Mouse (Mus musculus): ENCODE measurements around the gene Poldip3. TPM values are rescaled to one million over a fixed set of nuclear protein-coding genes. Genes with fewer than 3 reads are reported as not detected.
A peak's percentile ranks its signal among the peaks of the same experiment; 100 is the strongest.

The Poldip3 gene
- polyA plus RNA-seq, 1 experiment, result 55.8 TPM

GRCm38 (mm10) chr15:83093687-83094086, 55.5 kb downstream of the Poldip3 start:
- DNase-seq (ENCODE audit: low read depth, low spot score), result no peak
- 76% methylated on average over 2 of the region's 2 CpGs for WGBS

- peak; percentile 80 for DNase-seq (ENCODE audit: low read depth, low spot score)
- WGBS, result 14% methylated on average over 3 of the region's 3 CpGs
Measured at GRCm38 (mm10) chr15:83090874-83091273, 58.3 kb downstream of the Poldip3 start.

DNA sequence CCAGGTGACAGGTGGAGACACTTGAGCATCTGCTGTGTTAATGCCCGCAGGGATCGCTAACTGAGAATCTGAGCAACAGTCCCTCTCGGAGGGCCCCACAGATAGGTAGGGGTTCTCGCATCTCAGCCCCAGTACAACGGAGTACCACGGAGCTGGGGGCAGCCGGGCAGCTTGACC, 59.9 kb downstream of the Poldip3 start, which contains the start of gene Serhl:
Gene Serhl (plus strand): TSS at position 78 of the 177 bp plus-strand sequence.
- 62% methylated on average over 7 of the region's 7 CpGs for WGBS
- DNase-seq (ENCODE audit: low read depth, low spot score), result no peak

DNA sequence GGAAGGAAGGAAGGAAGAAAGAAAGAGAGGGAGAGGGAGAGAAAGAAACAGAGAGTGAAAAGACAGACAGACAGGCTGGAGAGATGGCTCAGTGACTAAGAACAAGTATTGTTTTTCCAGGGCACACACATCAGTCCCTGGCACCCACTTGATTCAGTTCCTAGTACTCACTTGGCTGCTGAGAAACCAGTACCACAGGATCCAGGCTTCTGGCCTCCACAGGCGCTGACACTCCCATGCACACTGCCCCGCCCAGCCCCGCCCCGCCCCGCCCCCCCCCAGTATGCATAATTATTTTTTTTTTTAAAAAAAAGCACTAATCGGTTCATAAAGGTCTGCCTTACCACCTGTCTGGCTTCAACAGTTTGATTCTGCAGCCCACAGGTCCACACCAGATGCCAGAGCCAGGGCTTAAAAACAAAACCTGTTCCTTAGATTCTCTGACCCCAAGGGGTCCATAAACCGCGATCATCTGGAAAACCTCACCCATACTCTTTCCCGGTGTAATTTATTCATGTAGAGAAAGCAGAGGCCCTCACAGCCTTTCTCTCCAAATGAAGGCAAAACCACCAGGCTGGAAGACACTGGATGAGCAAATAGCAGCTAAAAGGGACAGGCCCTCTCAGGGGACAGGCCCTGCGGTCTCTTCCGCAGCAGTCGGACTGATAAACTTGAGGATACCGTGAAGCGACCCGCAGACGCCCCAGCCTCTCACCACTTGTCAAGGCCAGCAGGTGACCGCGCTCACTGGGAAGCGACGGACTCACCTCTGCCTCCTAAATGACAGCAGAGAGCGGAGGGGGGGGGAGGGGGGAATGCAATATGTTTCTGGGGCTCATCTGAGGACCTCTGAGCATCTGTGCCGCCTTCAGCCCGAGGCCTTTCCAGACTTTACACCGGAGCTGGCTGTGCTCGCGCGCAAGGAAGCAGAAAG, 60.4 kb downstream of the Poldip3 start:
- no peak for DNase-seq (ENCODE audit: low read depth, low spot score)
- WGBS, result 40% methylated on average over 27 of the region's 27 CpGs

DNA sequence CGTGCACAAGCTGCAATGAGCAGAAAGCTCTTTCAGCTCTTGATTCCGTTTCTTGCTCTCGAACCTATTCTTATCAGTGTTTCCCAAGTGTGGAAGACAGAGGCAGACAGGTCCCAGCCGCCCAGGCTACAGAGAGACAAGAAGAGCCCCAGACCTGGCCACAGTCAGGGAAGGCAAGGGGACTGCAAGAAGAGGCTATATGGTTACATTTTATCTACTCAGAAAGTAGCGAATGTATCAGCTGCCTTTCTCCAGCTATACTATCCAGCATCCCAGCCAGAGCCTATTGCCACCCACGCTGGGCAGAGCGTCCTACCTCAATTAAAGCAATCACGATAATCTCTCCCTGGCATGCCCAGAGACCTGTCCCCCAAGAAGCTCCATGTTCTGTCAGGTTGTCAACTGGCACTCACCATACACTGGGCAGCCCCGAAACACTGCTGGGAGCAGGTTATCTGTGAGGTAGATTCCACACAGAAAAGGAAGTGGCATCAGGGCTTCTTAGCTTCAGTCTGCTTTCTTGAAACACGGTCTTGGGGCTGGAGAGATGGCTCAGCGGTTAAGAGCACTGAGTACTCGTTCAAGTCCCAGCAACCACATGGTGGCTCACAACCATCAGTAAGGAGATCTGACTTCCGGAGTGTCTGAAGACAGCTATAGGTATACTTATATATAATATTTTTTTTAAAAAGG, 62.4 kb downstream of the Poldip3 start:
- WGBS, result 88% methylated on average over 13 of the region's 13 CpGs
- DNase-seq (ENCODE audit: low read depth, low spot score), result no peak

DNA sequence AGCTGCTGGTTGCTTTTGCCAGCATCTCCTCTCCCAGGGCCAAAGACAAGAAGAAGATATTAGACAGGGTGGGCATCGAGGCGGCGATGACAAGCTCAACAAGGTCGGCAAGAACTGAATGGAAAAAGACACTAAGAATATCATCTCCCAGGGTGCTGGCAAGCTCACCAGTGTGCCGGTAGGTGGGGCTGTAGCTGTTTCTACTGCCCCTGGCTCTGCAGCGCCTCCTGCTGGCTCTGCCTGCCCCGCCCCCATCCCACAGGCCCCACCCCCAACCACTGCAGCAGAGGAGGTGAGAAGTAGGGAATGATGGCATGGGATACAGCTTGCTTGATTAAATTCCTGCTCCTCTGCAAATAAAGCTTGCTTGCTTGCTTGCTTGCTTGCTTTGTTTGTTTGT, 63.3 kb downstream of the Poldip3 start:
- WGBS, result 31% methylated on average over 7 of the region's 7 CpGs
- no peak for DNase-seq (ENCODE audit: low read depth, low spot score)

DNA sequence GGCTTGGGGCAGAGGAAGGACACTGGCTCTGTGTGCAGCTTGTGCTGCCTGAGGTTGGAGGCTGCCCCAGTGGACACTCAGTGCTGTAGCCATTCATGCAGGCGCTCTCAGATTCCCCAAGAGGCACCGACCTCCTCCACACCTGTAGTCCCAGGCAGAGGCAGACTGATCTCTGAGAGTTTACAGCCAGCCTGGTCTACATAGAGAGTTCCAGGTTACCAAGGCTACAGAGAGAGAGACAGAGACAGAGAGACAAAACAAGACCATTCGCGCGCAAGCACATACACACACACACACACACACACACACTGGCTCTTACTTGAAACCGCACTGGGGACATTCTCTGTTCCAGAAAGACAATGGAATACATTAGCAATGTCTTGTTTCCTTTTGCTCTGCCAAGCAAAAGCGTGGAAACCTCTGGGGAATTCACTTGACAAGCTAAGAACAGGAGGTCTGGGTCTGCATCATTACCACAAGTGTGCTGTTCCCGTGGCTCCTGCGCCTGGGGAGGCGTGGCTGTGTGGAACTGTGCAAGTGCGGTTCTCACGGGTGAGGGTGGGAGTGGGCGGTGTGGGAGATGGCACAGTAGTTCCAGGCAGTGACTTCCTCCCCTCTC, 65.1 kb downstream of the Poldip3 start:
- DNase-seq (ENCODE audit: low read depth, low spot score), result no peak
- WGBS, result 63% methylated on average over 13 of the region's 13 CpGs

GRCm38 (mm10) chr15:83083530-83083929, 65.7 kb downstream of the Poldip3 start:
- 79% methylated on average over 5 of the region's 5 CpGs for WGBS
- no peak for DNase-seq (ENCODE audit: low read depth, low spot score)

Other genes with a start within 250 kb of the Poldip3 start
- 9.1 and 14.8 TPM in 2 replicates for gene Tcf20, start 161.5 kb downstream of the Poldip3 start, polyA plus RNA-seq (2012; rRNA removed)
- 3.5 and 4.2 TPM in 2 replicates for gene Nfam1, start 116.1 kb downstream of the Poldip3 start, polyA plus RNA-seq (2012; rRNA removed)
- gene Serhl, start 59.9 kb downstream of the Poldip3 start, polyA plus RNA-seq (2012; rRNA removed), result 118 and 174 TPM in 2 replicates
- gene Rrp7a, start 26.6 kb downstream of the Poldip3 start, polyA plus RNA-seq (2012; rRNA removed), result 109 and 111 TPM in 2 replicates
- gene Cyb5r3, start 23.2 kb upstream of the Poldip3 start, polyA plus RNA-seq (2012; rRNA removed), result 101 and 218 TPM in 2 replicates
- 20.7 and 23.0 TPM in 2 replicates for gene A4galt, start 102.4 kb upstream of the Poldip3 start, polyA plus RNA-seq (2012; rRNA removed)
- 74.4 and 88.5 TPM in 2 replicates for gene Arfgap3, start 200.9 kb upstream of the Poldip3 start, polyA plus RNA-seq (2012; rRNA removed)

Measured in large intestine, adult 2 months (tissue).